Mouse (Mus musculus): Measurements from ENCODE around the gene Phlda1. TPM values are rescaled to one million over a fixed set of nuclear protein-coding genes. Genes with fewer than 3 reads are reported as not detected.
A peak's percentile ranks its signal among the peaks of the same experiment; 100 is the strongest.

The Phlda1 gene
- polyA plus RNA-seq, 1 experiment from 2014 or later, result 25.3 TPM

DNA sequence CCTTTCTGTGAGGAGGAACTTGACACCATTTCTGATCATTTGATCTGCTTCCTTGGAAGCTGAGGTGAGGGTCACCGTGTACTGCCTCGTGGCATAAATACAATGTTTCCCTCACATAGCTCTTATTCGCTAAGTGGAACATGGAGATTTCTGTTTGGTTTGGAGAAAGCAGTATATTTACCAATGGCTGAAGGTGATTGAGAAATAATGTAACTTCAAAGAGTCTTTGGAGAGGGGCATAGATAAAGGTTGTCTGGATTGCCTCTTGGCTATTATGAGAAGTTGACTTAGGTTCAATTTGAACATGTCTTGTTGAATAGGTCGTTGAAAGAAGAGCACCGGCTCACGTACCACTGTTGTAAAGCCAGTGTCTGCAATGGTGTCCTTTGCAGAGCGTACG lies 28.6 kb downstream of the Phlda1 start:
- H3K36me3 ChIP-seq (ENCODE audit: control insufficient read depth, insufficient read depth), result no peaks in the 10 kb centered on the region
- H3K4me3 ChIP-seq (replicated peaks; ENCODE audit: low read length), result no peak overlapping the region
- no peak overlapping the region for H3K27ac ChIP-seq (ENCODE audit: low read length)
- no peak overlapping the region for H3K4me2 ChIP-seq (ENCODE audit: low read length)
- WGBS, result 91% methylated on average over 8 of the region's 8 CpGs
- ATAC-seq, result no peak
- H3K4me1 ChIP-seq (replicated peaks; ENCODE audit: control insufficient read depth, insufficient read depth, low read length), result no peaks in the 10 kb centered on the region
- no peaks in the 10 kb centered on the region for H3K9me3 ChIP-seq (ENCODE audit: control insufficient read depth, low read length)
- H3K9ac ChIP-seq (replicated peaks; ENCODE audit: low read depth, low read length), result no peak overlapping the region
- no peaks in the 10 kb centered on the region for H3K27me3 ChIP-seq (replicated peaks; ENCODE audit: control insufficient read depth, insufficient read depth, low read length)

DNA sequence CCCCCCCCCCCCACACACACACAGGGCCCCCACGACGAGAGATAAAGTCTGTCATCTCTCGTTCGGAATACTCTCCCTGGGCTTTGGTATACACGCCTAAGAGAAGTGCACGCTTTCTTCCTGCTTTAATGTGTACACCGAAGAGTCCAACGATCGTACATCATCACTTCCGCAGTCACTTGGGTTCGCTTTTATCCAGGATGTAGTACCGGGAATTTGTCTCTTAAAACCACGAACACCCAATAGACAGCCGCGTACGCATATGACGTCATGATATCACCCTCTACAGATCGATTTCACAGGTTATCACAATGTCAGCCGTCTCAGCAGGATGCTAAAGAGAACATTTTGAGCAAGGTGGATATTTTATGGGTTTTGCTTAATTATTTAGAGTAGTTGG lies 31.3 kb downstream of the Phlda1 start:
- ATAC-seq, result no peak
- Histone ChIP-seq H3K9ac (replicated peaks; ENCODE audit: low read depth, low read length) (no peak overlapping the region), H3K36me3 (ENCODE audit: control insufficient read depth, insufficient read depth) (no peaks in the 10 kb centered on the region), H3K27ac (ENCODE audit: low read length) (no peak overlapping the region), H3K4me1 (replicated peaks; ENCODE audit: control insufficient read depth, insufficient read depth, low read length) (no peaks in the 10 kb centered on the region), H3K9me3 (ENCODE audit: control insufficient read depth, low read length) (no peaks in the 10 kb centered on the region), H3K4me3 (replicated peaks; ENCODE audit: low read length) (no peak overlapping the region), H3K27me3 (replicated peaks; ENCODE audit: control insufficient read depth, insufficient read depth, low read length) (no peaks in the 10 kb centered on the region), H3K4me2 (ENCODE audit: low read length) (no peak overlapping the region)
- WGBS, result 86% methylated on average over 19 of the region's 19 CpGs

DNA sequence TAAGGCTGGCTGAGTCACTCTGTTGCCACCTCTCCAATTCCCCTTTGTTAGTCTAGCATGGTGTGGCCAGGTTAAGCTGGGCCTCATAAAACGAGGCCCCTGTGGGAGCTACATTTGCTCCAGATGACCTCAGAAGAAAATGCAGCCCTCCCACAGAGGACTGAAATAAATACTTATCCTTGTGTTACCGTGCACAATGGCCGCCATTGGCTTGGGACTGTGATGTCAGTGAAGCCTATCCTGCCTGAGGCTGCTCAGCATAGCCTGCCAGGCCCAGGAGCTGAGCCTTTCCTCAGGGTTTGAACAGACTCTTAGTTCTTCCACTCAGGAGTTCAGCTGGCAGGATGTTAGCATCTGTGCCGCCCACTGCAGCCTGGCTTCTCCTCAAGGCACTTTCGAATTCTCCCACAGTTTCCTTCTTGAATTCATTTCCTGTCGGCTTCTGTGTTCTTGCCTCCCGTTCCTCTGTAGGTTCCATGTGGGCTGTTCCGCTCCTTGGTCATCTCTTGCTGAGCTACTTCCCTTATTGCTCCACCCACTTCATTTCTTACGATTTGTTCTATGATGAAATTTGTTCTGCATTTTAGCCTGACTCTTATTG lies 33.7 kb downstream of the Phlda1 start:
- WGBS, result 37% methylated on average over 9 of the region's 9 CpGs
- H3K36me3 ChIP-seq (ENCODE audit: control insufficient read depth, insufficient read depth), result no peaks in the 10 kb centered on the region
- peak; percentile 49; the same call in 1 of the 2 replicates for ATAC-seq
- peaks cover 2% of the 10 kb centered on the region; the same call in 1 of the 2 replicates for H3K4me1 ChIP-seq (replicated peaks; ENCODE audit: control insufficient read depth, insufficient read depth, low read length)
- no peak overlapping the region for H3K4me3 ChIP-seq (replicated peaks; ENCODE audit: low read length)
- no peak overlapping the region for H3K9ac ChIP-seq (replicated peaks; ENCODE audit: low read depth, low read length)
- H3K9me3 ChIP-seq (ENCODE audit: control insufficient read depth, low read length), result no peaks in the 10 kb centered on the region
- no peak overlapping the region for H3K4me2 ChIP-seq (ENCODE audit: low read length)
- no peaks in the 10 kb centered on the region for H3K27me3 ChIP-seq (replicated peaks; ENCODE audit: control insufficient read depth, insufficient read depth, low read length)
- H3K27ac ChIP-seq (ENCODE audit: low read length), result no peak overlapping the region

DNA sequence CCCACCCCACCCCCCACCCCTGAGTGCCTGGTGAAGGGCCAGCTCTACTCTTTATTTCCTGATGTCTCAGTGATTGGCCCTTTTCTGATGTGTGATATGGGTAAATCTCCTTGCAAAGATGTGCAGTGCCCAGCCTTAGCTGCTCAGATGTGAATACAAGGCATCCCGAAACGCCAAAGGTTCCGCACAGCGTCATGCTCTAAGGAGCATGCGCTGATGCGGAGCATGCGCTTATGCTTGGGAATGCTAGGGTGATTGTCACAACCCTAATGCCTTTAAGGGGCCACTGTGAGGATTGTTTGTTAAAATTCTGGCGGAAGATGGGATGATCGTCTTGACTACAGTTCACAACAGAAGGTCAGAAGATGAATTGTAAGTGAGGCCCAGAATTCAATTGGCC lies 34.6 kb downstream of the Phlda1 start:
- WGBS, result 81% methylated on average over 9 of the region's 9 CpGs
- H3K9ac ChIP-seq (replicated peaks; ENCODE audit: low read depth, low read length), result no peak overlapping the region
- H3K27ac ChIP-seq (ENCODE audit: low read length), result no peak overlapping the region

DNA sequence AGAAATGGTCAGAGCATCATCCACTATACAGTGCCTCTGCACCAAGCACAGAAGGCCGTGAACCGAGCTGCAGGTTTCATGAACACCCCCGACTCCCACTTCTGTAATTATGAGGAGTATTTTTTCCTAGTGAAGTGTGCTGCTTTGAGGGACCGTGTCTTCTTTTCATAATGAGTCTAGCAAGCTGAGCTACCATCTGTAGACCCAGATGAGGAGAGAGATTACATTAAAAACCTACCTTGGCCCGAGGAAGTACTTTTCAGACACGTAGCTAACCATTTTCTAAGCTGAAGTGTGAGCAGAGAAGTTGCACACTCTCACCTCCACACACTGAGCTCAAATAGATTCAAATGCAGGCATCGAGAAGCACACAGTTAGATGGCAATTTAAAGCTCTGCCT lies 37.0 kb downstream of the Phlda1 start:
- Histone ChIP-seq H3K4me1 (replicated peaks; ENCODE audit: control insufficient read depth, insufficient read depth, low read length) (peaks cover 6% of the 10 kb centered on the region), H3K27ac (ENCODE audit: low read length) (no peak overlapping the region)
- 71% methylated on average over 7 of the region's 7 CpGs for WGBS

More for the DNA sequence above, 34.6 kb downstream of the Phlda1 start:
- Histone ChIP-seq H3K4me2 (ENCODE audit: low read length) (no peak overlapping the region), H3K4me1 (replicated peaks; ENCODE audit: control insufficient read depth, insufficient read depth, low read length) (peaks cover 2% of the 10 kb centered on the region; the same call in 1 of the 2 replicates), H3K4me3 (replicated peaks; ENCODE audit: low read length) (no peak overlapping the region), H3K9me3 (ENCODE audit: control insufficient read depth, low read length) (no peaks in the 10 kb centered on the region), H3K36me3 (ENCODE audit: control insufficient read depth, insufficient read depth) (no peaks in the 10 kb centered on the region), H3K27me3 (replicated peaks; ENCODE audit: control insufficient read depth, insufficient read depth, low read length) (no peaks in the 10 kb centered on the region)
- ATAC-seq, result no peak

DNA sequence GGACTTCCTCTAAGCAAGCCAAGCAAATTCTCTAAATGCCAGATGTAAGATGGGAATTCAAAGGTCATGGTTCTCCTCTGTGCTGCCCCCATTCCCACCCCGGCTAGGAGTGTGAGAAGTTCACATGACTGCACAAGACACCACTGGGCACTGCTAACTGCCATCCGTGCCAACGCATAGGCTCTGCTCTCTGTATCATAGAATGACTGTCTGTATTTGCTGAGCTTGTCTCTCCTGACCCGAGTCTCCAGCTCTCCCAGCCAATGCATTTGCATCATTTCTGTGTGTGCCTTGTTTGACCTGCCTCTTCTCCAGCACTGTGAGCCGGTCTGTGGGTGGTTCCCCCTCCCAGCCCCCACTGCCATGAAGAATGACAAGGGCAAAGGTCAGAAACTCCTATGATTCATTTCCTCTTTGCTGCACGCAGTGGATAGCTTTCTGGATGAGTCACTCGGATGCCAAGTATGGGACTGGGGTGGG lies 37.7 kb downstream of the Phlda1 start:
- Histone ChIP-seq H3K27ac (ENCODE audit: low read length) (no peak overlapping the region), H3K4me2 (ENCODE audit: low read length) (no peak overlapping the region), H3K4me3 (replicated peaks; ENCODE audit: low read length) (no peak overlapping the region), H3K27me3 (replicated peaks; ENCODE audit: control insufficient read depth, insufficient read depth, low read length) (no peaks in the 10 kb centered on the region), H3K9ac (replicated peaks; ENCODE audit: low read depth, low read length) (no peak overlapping the region), H3K36me3 (ENCODE audit: control insufficient read depth, insufficient read depth) (no peaks in the 10 kb centered on the region), H3K9me3 (ENCODE audit: control insufficient read depth, low read length) (no peaks in the 10 kb centered on the region), H3K4me1 (replicated peaks; ENCODE audit: control insufficient read depth, insufficient read depth, low read length) (peaks cover 6% of the 10 kb centered on the region)
- ATAC-seq, result no peak
- WGBS, result 66% methylated on average over 7 of the region's 7 CpGs

More for the DNA sequence above, 37.0 kb downstream of the Phlda1 start:
- H3K4me3 ChIP-seq (replicated peaks; ENCODE audit: low read length), result no peak overlapping the region
- ATAC-seq, result no peak
- H3K9me3 ChIP-seq (ENCODE audit: control insufficient read depth, low read length), result no peaks in the 10 kb centered on the region
- H3K27me3 ChIP-seq (replicated peaks; ENCODE audit: control insufficient read depth, insufficient read depth, low read length), result no peaks in the 10 kb centered on the region
- H3K9ac ChIP-seq (replicated peaks; ENCODE audit: low read depth, low read length), result no peak overlapping the region
- no peaks in the 10 kb centered on the region for H3K36me3 ChIP-seq (ENCODE audit: control insufficient read depth, insufficient read depth)
- H3K4me2 ChIP-seq (ENCODE audit: low read length), result no peak overlapping the region

DNA sequence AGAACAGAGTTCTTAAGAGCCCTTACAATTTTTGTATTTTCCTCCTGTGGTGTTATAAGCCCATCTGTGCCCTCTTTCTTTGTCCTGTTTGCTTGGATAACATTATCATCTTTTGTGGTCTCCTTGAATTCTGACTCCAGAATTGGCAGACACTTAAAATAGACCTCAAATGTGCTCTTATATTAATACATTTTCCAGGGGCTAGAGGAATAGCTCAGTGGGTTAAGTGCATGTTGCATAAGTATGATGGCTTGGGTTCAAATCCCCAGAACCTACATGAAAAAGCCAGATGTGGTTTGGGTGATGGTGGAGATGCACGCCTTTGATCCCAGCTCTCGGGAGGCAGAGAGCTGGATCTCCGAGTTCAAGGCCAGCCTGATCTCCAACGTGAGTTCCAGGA lies 38.2 kb downstream of the Phlda1 start:
- Histone ChIP-seq H3K4me1 (replicated peaks; ENCODE audit: control insufficient read depth, insufficient read depth, low read length) (peaks cover 6% of the 10 kb centered on the region), H3K4me2 (ENCODE audit: low read length) (no peak overlapping the region), H3K36me3 (ENCODE audit: control insufficient read depth, insufficient read depth) (no peaks in the 10 kb centered on the region), H3K9ac (replicated peaks; ENCODE audit: low read depth, low read length) (no peak overlapping the region), H3K4me3 (replicated peaks; ENCODE audit: low read length) (no peak overlapping the region), H3K27ac (ENCODE audit: low read length) (no peak overlapping the region), H3K27me3 (replicated peaks; ENCODE audit: control insufficient read depth, insufficient read depth, low read length) (no peaks in the 10 kb centered on the region), H3K9me3 (ENCODE audit: control insufficient read depth, low read length) (no peaks in the 10 kb centered on the region)
- 72% methylated on average over 4 of the region's 4 CpGs for WGBS
- ATAC-seq, result no peak

DNA sequence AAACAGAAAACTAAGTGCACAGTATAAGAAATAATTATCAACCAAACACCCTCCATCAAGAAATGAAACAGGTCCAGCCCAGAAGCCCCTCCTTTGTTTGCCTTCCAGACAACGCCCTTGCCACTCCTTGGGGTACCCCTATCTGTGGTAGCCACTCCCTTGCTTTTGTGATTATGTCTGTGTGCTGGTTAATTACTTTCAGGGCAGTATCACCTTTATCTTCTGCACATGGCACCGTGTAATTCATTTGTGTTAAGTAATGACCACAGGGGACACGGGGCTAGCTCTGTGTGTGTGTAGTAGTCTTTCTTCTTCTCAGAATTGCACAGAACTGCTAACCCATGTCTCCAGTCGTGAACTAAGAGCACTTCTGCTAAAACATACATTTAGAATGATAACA lies 39.6 kb downstream of the Phlda1 start:
- no peak for ATAC-seq
- Histone ChIP-seq H3K9ac (replicated peaks; ENCODE audit: low read depth, low read length) (no peak overlapping the region), H3K4me1 (replicated peaks; ENCODE audit: control insufficient read depth, insufficient read depth, low read length) (peaks cover 10% of the 10 kb centered on the region), H3K36me3 (ENCODE audit: control insufficient read depth, insufficient read depth) (no peaks in the 10 kb centered on the region), H3K27me3 (replicated peaks; ENCODE audit: control insufficient read depth, insufficient read depth, low read length) (no peaks in the 10 kb centered on the region), H3K9me3 (ENCODE audit: control insufficient read depth, low read length) (no peaks in the 10 kb centered on the region), H3K4me2 (ENCODE audit: low read length) (no peak overlapping the region), H3K4me3 (replicated peaks; ENCODE audit: low read length) (no peak overlapping the region), H3K27ac (ENCODE audit: low read length) (no peak overlapping the region)
- WGBS, result 69% methylated on average over 4 of the region's 4 CpGs

DNA sequence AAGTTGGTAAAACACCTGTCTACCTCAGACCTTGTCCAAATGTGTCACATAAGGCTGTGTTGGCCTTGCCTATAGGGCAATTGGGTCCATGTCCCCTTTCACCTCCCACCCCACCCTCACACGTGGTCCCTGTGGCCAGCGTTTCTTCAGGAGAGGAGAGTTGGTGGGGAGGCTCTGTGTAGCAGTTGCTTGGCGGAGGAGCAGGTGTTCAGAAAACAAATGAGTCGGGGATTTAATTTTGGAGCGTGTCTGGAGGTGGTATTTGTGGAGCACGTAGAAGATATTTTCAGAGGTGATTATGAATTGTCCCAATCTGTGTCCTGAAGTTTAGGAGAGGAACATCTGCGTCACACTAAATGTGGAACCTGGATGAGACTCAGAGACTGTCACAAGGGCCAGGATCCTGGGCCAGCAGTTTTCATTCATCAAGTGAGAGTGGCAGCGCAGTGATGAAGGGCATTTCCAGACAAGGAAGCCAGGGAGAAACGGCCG lies 41.8 kb downstream of the Phlda1 start:
- Histone ChIP-seq H3K36me3 (ENCODE audit: control insufficient read depth, insufficient read depth) (no peaks in the 10 kb centered on the region), H3K4me2 (ENCODE audit: low read length) (no peak overlapping the region), H3K4me3 (replicated peaks; ENCODE audit: low read length) (no peak overlapping the region), H3K4me1 (replicated peaks; ENCODE audit: control insufficient read depth, insufficient read depth, low read length) (peaks cover 10% of the 10 kb centered on the region), H3K9me3 (ENCODE audit: control insufficient read depth, low read length) (no peaks in the 10 kb centered on the region), H3K27ac (ENCODE audit: low read length) (no peak overlapping the region), H3K27me3 (replicated peaks; ENCODE audit: control insufficient read depth, insufficient read depth, low read length) (no peaks in the 10 kb centered on the region), H3K9ac (replicated peaks; ENCODE audit: low read depth, low read length) (no peak overlapping the region)
- ATAC-seq, result peak; percentile 29; the same call in 1 of the 2 replicates
- WGBS, result 58% methylated on average over 10 of the region's 10 CpGs
